21 mouse cellular contexts compared by ENCODE assay signal in the genomic region with DNA sequence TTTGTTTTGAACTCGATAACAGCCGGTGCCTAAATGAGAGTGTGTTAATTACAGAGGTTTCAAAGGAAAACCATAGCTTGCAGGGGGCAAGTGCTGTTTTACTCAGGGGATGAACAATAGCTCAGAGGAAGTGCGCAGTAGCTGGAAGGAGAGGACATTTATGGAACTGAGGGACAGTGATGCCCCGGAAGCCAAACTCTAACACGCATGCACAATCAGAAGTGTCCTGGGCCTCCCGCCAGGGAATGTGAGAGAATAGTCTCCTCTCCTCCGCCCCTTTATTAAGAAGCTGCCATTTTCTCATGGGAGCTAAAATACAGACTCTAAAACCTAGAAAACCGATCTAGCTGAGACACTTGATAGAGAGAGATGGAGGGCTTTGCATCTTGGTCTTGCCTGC.
A peak's percentile ranks its signal among the peaks of the same experiment; 100 is the strongest.
DNase-seq lines count a peak whose midpoint lies in the region; ATAC-seq and TF ChIP-seq lines count a peak whose summit lies in the region.
"Had no signal": no experiment of that assay in that cellular context is flagged by ENCODE, and none has a peak within 500 bp of the region (broad histone marks: within the 10 kb centered on the region; RNA-seq: fewer than 3 reads in every experiment).

No protein-coding gene starts in this region.

- no peak overlapping the region for H3K4me2 ChIP-seq in forebrain, postnatal 0 days (ENCODE audit: low read depth)
- H3K4me2 ChIP-seq in forebrain, embryonic 16.5 days (ENCODE audit: low read length): no peak overlapping the region
- no peak overlapping the region for H3K4me2 ChIP-seq in kidney, embryonic 14.5 days (replicated peaks; ENCODE audit: low read depth, low read length)
- no peak overlapping the region for H3K4me2 ChIP-seq in liver, postnatal 0 days (ENCODE audit: low read depth, low read length)
- H3K4me2 ChIP-seq: embryonic facial prominence, embryonic 13.5 days; forebrain, embryonic 13.5 days; hindbrain, embryonic 13.5 days; liver, embryonic 13.5 days; lung, embryonic 14.5 days had no signal

- intact Hi-C loops in left cerebral cortex, postnatal 4 days (cut with DNase I): no loop called here
- intact Hi-C loops in left cerebral cortex, postnatal 25 days (cut with DNase I): no loop called here

- no peaks in the 10 kb centered on the region for H3K36me3 ChIP-seq in forebrain, postnatal 0 days (ENCODE audit: insufficient read depth)
- no peaks in the 10 kb centered on the region for H3K36me3 ChIP-seq in forebrain, embryonic 16.5 days (ENCODE audit: control insufficient read depth, insufficient read depth)
- no peaks in the 10 kb centered on the region for H3K36me3 ChIP-seq in kidney, embryonic 14.5 days (ENCODE audit: control insufficient read depth, insufficient read depth, low read length)
- no peaks in the 10 kb centered on the region for H3K36me3 ChIP-seq in kidney, adult 2 months (ENCODE audit: control insufficient read depth, insufficient read depth, low read length)
- no peaks in the 10 kb centered on the region for H3K36me3 ChIP-seq in liver, postnatal 0 days (replicated peaks; ENCODE audit: insufficient read depth, low read length)
- H3K36me3 ChIP-seq: embryonic facial prominence, embryonic 13.5 days; heart, embryonic 10.5 days; hindbrain, embryonic 13.5 days; liver, embryonic 13.5 days had no signal

- no peak for TF ChIP-seq POLR2A in kidney, adult 2 months (IDR thresholded peaks at IDR 0.05; ENCODE audit: low read depth, low read length)

- ATAC-seq in forebrain, postnatal 0 days: no peak
- ATAC-seq in forebrain, embryonic 16.5 days: no peak
- no peak for ATAC-seq in kidney, embryonic 14.5 days (ENCODE audit: low FRiP score, low TSS enrichment)
- no peak for ATAC-seq in liver, postnatal 0 days
- ATAC-seq: forebrain, embryonic 13.5 days had no signal

- 48% methylated on average over 8 of the region's 8 CpGs for WGBS in forebrain, postnatal 0 days
- WGBS in forebrain, embryonic 16.5 days: 50% methylated on average over 8 of the region's 8 CpGs
- WGBS in kidney, embryonic 14.5 days: 18% methylated on average over 8 of the region's 8 CpGs
- WGBS in kidney, adult 2 months: 44% methylated on average over 8 of the region's 8 CpGs
- 75% methylated on average over 8 of the region's 8 CpGs for WGBS in liver, postnatal 0 days (ENCODE audit: insufficient replicate concordance)

- H3K4me1 ChIP-seq in forebrain, postnatal 0 days (ENCODE audit: insufficient read depth): no peaks in the 10 kb centered on the region
- no peaks in the 10 kb centered on the region; the same call in 1 of the 2 replicates for H3K4me1 ChIP-seq in forebrain, embryonic 16.5 days (replicated peaks; ENCODE audit: control insufficient read depth, insufficient read depth, low read length)
- peaks cover 13% of the 10 kb centered on the region; the same call in 1 of the 2 replicates for H3K4me1 ChIP-seq in kidney, embryonic 14.5 days (ENCODE audit: control insufficient read depth, insufficient read depth, low read length)
- no peaks in the 10 kb centered on the region for H3K4me1 ChIP-seq in kidney, adult 2 months (ENCODE audit: control insufficient read depth, insufficient read depth, low read length)
- no peaks in the 10 kb centered on the region for H3K4me1 ChIP-seq in liver, postnatal 0 days (ENCODE audit: insufficient read depth)
- H3K4me1 ChIP-seq: embryonic facial prominence, embryonic 13.5 days; liver, embryonic 13.5 days; megakaryocyte, embryonic 14.5 days had no signal

- peak; percentile 13 for DNase-seq in forebrain, postnatal 0 days
- no peak for DNase-seq in kidney, adult 2 months
- peak; percentile 5 for DNase-seq in left cerebral cortex, postnatal 4 days
- no peak for DNase-seq in left cerebral cortex, postnatal 25 days (ENCODE audit: low spot score in 2 of 2)
- DNase-seq in liver, postnatal 0 days: no peak
- DNase-seq: adrenal gland, postnatal 36 days; cerebellum, adult 11-12 months; liver, embryonic 13.5 days; lung, embryonic 14.5 days; lung, postnatal 36 days; midbrain, embryonic 14.5 days; right cerebral cortex, postnatal 25 days; spleen, adult 18-20 months had no signal

- no peak overlapping the region for H3K4me3 ChIP-seq in forebrain, postnatal 0 days (ENCODE audit: low read depth, low read length)
- no peak overlapping the region for H3K4me3 ChIP-seq in forebrain, embryonic 16.5 days (replicated peaks; ENCODE audit: low read length)
- H3K4me3 ChIP-seq in kidney, embryonic 14.5 days (ENCODE audit: low read length): no peak overlapping the region
- no peak overlapping the region for H3K4me3 ChIP-seq in kidney, adult 2 months (ENCODE audit: insufficient read depth, low read depth, low read length)
- H3K4me3 ChIP-seq in liver, postnatal 0 days (ENCODE audit: low read depth, low read length): no peak overlapping the region
- H3K4me3 ChIP-seq: embryonic facial prominence, embryonic 13.5 days; forebrain, embryonic 13.5 days; heart, embryonic 10.5 days; hindbrain, embryonic 13.5 days; liver, embryonic 13.5 days; megakaryocyte, embryonic 14.5 days had no signal

- H3K27me3 ChIP-seq in forebrain, postnatal 0 days (ENCODE audit: insufficient read depth, low read length): no peaks in the 10 kb centered on the region
- no peaks in the 10 kb centered on the region for H3K27me3 ChIP-seq in forebrain, embryonic 16.5 days (replicated peaks; ENCODE audit: control insufficient read depth, insufficient read depth, low read length)
- no peaks in the 10 kb centered on the region for H3K27me3 ChIP-seq in kidney, embryonic 14.5 days (ENCODE audit: control insufficient read depth, insufficient read depth, low read length)
- no peaks in the 10 kb centered on the region for H3K27me3 ChIP-seq in kidney, adult 2 months (replicated peaks; ENCODE audit: control insufficient read depth, insufficient read depth, low read length)
- H3K27me3 ChIP-seq in liver, postnatal 0 days (ENCODE audit: insufficient read depth, low read length): peaks cover 9% of the 10 kb centered on the region
- H3K27me3 ChIP-seq: embryonic facial prominence, embryonic 13.5 days; hindbrain, embryonic 13.5 days; megakaryocyte, embryonic 14.5 days; Patski had no signal

- TF ChIP-seq CTCF in forebrain, postnatal 0 days (IDR thresholded peaks at IDR 0.05; ENCODE audit: low read depth): no peak
- no peak for TF ChIP-seq CTCF in kidney, adult 2 months (conservative IDR thresholded peaks at IDR 0.05; ENCODE audit: insufficient read depth, insufficient read length, low read depth, low read length)
- no peak for TF ChIP-seq CTCF in liver, postnatal 0 days (IDR thresholded peaks at IDR 0.05; ENCODE audit: low read depth)

- no peak overlapping the region for H3K27ac ChIP-seq in forebrain, postnatal 0 days (ENCODE audit: low read depth, low read length)
- no peak overlapping the region for H3K27ac ChIP-seq in forebrain, embryonic 16.5 days (ENCODE audit: low read length)
- peak overlapping the region; percentile 2; the same call in 1 of the 2 replicates for H3K27ac ChIP-seq in kidney, embryonic 14.5 days (ENCODE audit: low read depth, low read length)
- H3K27ac ChIP-seq in kidney, adult 2 months (ENCODE audit: insufficient read depth, low read depth, low read length): no peak overlapping the region
- no peak overlapping the region for H3K27ac ChIP-seq in liver, postnatal 0 days (ENCODE audit: low read depth)
- H3K27ac ChIP-seq: embryonic facial prominence, embryonic 13.5 days; forebrain, embryonic 13.5 days; heart, embryonic 10.5 days; hindbrain, embryonic 13.5 days; liver, embryonic 13.5 days had no signal

- TF ChIP-seq EP300 in liver, postnatal 0 days (IDR thresholded peaks at IDR 0.05; ENCODE audit: low read depth): no peak

- H3K9me3 ChIP-seq in forebrain, postnatal 0 days (ENCODE audit: low read length): no peaks in the 10 kb centered on the region
- no peaks in the 10 kb centered on the region for H3K9me3 ChIP-seq in forebrain, embryonic 16.5 days (ENCODE audit: control insufficient read depth, low read length)
- no peaks in the 10 kb centered on the region for H3K9me3 ChIP-seq in kidney, embryonic 14.5 days (ENCODE audit: control insufficient read depth, low read length)
- no peaks in the 10 kb centered on the region for H3K9me3 ChIP-seq in liver, postnatal 0 days (ENCODE audit: low read length)
- H3K9me3 ChIP-seq: embryonic facial prominence, embryonic 13.5 days; forebrain, embryonic 13.5 days; heart, embryonic 10.5 days; hindbrain, embryonic 13.5 days; liver, embryonic 13.5 days had no signal

- H3K9ac ChIP-seq in forebrain, postnatal 0 days: no peak overlapping the region
- no peak overlapping the region for H3K9ac ChIP-seq in forebrain, embryonic 16.5 days (replicated peaks; ENCODE audit: low read depth, low read length)
- no peak overlapping the region for H3K9ac ChIP-seq in kidney, embryonic 14.5 days (ENCODE audit: low read depth, low read length)
- H3K9ac ChIP-seq in liver, postnatal 0 days (replicated peaks): no peak overlapping the region
- H3K9ac ChIP-seq: embryonic facial prominence, embryonic 13.5 days; forebrain, embryonic 13.5 days; hindbrain, embryonic 13.5 days; liver, embryonic 13.5 days; lung, embryonic 14.5 days had no signal

Comparison
In these comparisons a context has a peak if more than half of its experiments do, and no peak if none do; other contexts are left out.
1. DNase-seq: peak in forebrain, postnatal 0 days (single experiment) and left cerebral cortex, postnatal 4 days (single experiment); none in kidney, adult 2 months (single experiment), left cerebral cortex, postnatal 25 days (0 of 2) and liver, postnatal 0 days (single experiment).